Mouse (Mus musculus): ENCODE data around the gene Lig3.

Lig3 gene

GRCm38 (mm10) chr11:82780983-82781903 lies at the start of gene Lig3:
Gene Lig3 (plus strand): TSS chr11:82781108.
- peak; percentile 93 for DNase-seq (ENCODE audit: low read depth, low spot score)

DNA sequence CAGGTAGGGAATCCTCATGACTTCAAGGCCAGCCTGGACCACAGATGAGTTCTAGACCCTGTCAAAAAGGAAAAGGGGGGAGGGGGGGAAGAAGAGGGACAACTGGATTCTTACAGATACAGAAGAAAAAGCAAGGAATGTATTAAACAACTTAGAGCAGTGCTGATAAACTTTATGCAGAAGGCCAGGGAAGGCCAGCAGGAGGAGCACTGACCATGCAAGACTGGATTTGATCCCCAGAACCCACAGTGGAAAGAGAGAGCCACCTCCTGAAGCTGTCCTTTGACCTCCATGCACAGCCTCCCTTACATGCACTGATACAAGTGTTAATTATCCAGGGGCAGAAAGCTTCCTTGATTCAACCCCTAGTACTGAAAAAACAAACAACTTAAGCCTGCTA lies 46.7 kb upstream of the Lig3 start:
- DNase-seq (ENCODE audit: low read depth, low spot score), result peak; percentile 2

DNA sequence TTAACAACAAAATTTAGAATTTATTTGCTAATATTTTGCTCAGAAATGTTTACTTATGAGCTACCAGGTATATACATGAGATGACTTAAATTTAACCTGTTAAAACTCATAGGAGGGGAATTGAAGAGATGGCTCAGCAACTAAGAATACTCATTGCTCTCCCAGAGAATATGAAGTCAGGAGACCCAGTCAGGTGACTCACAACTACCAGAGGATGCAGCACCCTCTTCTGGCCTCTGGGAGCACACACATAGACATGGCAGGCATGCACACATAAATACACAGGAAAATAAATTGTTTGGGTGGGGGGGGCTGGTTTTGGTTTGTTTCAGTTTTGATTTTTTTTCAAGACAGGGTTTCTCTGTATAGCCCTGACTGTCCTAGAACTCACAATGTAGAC lies 41.9 kb upstream of the Lig3 start:
- DNase-seq (ENCODE audit: low read depth, low spot score), result peak; percentile 34

DNA sequence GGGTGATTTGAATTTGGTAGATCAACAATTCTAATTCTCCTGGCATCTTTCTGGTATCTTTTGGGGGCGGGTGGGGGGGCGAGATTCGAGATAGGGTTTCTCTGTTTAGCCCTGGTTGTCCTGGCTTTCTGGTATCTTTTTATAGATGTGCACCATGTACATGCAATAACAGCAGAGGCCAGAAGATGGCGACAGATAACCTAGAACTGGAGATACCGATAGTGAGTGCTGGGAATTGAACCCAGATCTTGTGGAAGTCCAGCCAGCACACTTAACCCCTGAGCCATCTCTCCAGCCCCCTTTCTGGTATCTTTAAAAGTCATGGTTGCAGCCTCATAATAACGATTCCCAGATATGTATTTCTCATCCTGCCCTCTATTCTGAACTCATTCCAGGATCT lies 34.8 kb upstream of the Lig3 start:
- peak; percentile 58 for DNase-seq (ENCODE audit: low read depth, low spot score)

DNA sequence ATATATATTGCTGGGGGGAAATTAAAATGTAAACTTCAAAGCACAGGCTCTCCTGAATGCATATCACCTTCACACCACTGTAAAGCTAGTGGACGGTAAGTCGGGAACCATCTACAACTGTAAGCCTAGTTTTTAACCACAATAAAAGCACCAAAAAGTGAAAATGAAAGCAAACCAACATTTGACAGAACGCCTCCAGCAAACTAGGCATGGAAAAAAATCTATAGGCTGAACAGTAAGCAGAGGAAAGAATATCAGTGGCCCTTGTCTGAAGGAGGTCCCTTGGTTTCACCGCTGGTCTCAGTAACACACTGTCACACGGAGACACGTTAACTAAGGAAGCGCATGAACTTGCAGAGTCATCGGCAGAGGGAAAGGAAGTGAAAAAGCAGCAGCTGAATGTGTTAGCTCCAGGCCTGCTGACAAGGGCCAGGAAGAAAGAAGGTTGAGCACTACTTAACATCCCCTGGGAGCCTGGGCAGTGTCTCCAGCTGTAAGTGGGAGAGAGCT lies 34.0 kb upstream of the Lig3 start:
- DNase-seq (ENCODE audit: low read depth, low spot score), result peak; percentile 23

GRCm38 (mm10) chr11:82752349-82753115 lies 28.4 kb upstream of the Lig3 start:
- no peak for DNase-seq (ENCODE audit: low read depth, low spot score)

DNA sequence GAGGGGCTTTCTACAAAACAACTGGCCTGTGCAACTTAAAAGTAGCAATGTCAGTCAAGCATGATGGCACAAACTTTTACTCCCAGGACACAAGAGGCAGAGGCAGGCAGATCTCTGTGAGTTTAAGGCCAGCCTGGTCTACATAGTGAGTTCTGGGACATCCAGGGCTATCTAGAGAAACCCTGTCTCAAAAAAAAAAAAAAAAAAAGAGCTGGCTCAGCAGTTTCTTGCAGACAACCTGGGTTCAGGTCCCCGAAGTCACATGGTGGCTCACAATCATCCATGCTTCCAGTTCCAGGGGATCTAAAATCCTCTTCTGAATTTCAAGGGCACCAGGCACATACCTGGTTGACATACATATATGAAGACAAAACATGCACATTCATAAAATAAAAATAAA lies 25.0 kb upstream of the Lig3 start:
- DNase-seq (ENCODE audit: low read depth, low spot score), result no peak

- DNase-seq (ENCODE audit: low read depth, low spot score), result no peak
Measured at GRCm38 (mm10) chr11:82762286-82762829, 18.6 kb upstream of the Lig3 start.

- DNase-seq (ENCODE audit: low read depth, low spot score), result no peak
Measured at GRCm38 (mm10) chr11:82763261-82763660, 17.6 kb upstream of the Lig3 start.

DNA sequence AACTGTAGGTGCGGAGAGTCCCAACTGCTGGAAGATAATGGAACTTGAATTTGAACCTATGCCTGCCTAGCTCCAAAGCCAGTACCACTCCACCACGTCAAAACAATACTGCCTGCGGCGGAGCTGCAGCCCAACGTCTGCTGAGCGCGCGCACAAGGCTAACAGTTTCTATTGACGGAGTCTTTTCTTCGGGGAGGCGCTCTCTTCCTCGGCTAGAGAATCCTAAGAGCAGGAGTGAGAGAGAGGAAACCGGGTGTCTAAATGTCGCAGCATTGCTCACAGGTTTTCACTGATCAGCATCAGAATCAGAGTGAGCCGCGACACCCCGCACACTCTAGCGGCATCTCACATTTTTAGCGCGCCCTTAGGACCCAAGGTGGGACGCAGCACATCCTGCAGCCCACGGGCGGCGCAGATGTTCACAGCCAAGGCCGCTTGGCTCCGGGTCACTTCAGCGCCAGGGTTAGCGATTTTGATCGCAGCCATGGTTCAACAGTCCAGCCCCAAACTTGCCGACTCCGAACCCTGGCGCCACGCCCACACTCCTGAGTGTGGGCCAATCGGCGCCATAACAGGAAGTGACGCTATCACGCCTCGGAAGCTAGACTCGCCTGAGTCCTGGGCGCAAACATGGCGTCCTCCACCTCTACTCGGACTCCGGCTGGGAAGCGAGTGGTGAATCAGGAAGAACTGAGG lies 17.0 kb upstream of the Lig3 start, which contains the start of the genes Cct6b and Zfp830:
Gene Cct6b, minus strand, starts transcription at position 580 of the 696 bp plus-strand sequence.
Gene Zfp830, plus strand, starts transcription at position 604 of the 696 bp plus-strand sequence.
- peak; percentile 94 for DNase-seq (ENCODE audit: low read depth, low spot score)

DNA sequence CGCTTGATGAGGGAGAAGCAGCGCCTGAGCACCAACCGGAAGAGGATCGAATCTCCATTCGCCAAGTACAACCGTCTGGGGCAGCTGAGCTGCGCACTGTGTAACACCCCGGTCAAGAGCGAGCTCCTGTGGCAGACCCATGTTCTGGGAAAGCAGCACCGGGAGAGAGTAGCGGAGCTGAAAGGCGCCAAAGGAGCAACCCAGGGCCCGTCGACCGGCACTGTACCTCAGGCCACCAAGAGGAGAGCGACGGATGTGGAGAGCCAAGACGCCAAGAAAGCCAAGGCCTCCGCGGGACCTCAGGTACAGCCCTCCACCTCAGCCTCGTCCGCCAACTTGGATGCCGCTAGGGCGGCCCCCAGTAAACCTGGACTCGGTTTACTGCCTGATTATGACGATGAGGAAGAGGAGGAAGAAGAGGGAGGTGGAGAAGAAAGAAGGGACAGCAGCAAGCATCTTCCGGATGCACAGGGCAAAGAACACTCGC lies 16.4 kb upstream of the Lig3 start:
- DNase-seq (ENCODE audit: low read depth, low spot score), result no peak

DNA sequence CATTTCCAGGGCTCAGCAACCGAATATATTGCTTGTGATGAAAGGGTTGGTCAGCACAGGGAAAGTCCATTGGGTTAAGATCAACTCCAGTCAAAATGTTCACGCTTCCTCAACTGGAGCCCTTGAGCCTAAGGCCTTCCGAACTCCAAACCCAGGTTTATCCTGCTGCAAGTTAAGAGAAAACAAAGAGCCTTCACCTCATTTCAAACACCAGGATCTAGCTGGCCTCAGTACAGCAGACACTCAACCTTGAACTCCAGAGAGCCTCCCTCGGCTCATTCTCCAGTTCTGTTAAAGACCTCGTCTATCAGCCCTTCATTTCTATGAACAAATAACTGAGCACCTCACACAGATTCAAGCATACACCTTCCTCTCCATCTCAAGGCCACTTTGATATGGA lies 774 bp upstream of the Lig3 start:
- DNase-seq (ENCODE audit: low read depth, low spot score), result peak; percentile 28

- no peak for DNase-seq (ENCODE audit: low read depth, low spot score)
Measured at GRCm38 (mm10) chr11:82782197-82782596, 1.3 kb downstream of the Lig3 start.

DNA sequence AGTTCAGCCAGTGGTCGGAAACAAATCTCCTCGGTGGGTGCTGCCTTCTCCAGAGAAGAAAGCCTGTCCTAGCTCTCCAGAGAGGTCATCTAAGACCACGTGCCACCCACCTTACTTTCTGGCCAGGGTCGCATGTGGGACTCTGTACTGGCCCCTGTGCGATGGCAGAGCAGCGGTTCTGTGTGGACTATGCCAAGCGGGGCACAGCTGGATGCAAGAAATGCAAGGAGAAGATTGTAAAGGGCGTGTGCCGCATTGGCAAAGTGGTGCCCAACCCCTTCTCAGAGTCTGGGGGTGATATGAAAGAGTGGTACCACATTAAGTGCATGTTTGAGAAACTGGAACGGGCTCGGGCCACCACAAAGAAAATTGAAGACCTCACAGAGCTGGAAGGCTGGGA lies 2.5 kb downstream of the Lig3 start:
- DNase-seq (ENCODE audit: low read depth, low spot score), result no peak

- DNase-seq (ENCODE audit: low read depth, low spot score), result peak; percentile 62
Measured at GRCm38 (mm10) chr11:82806656-82807055, 25.7 kb downstream of the Lig3 start.

DNA sequence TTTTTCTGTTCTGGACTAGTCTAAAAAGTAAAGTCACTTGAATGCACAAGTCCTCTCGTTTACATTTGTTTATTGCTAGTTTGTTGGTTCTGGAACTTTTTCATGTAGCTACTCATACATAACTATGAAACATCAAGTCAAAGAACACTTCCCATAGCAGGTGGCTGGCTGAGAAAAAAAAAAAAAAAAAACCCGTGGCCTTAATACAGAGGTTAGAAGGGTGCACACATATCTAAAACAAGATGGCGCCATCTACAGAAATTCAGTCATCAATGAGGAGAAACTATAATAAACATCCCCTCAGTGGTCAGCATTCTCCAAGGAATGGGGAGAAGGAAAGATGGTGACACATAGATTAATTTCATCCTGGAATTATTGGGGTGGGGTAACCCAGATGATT lies 26.5 kb downstream of the Lig3 start:
- no peak for DNase-seq (ENCODE audit: low read depth, low spot score)

- no peak for DNase-seq (ENCODE audit: low read depth, low spot score)
Measured at GRCm38 (mm10) chr11:82808485-82808884, 27.6 kb downstream of the Lig3 start.

GRCm38 (mm10) chr11:82819350-82819749 lies 38.4 kb downstream of the Lig3 start:
- peak; percentile 67 for DNase-seq (ENCODE audit: low read depth, low spot score)

- no peak for DNase-seq (ENCODE audit: low read depth, low spot score)
Measured at GRCm38 (mm10) chr11:82820788-82821456, 40.0 kb downstream of the Lig3 start.

DNA sequence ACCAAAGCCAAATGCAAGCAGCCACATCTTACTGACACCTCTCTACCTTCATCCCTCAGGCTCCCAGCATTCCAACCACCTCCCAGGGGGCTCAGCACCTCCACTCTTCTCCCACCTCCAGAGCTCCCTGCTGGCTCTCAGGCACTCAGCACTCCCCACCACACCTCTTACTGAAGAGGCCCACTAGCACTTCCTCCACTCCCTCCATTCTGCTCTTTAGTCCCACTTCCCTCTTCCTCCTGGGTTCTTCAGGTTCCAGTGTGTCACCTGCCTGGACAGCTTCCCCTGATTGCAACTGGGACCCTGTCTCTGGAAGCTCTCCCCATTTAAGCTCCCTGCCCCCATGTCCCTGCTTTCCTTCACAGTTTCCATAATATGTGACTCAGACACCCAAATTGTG lies 45.9 kb downstream of the Lig3 start:
- no peak for DNase-seq (ENCODE audit: low read depth, low spot score)
